Mouse (Mus musculus) T-helper 2 cell (primary cell): ENCODE data around the gene Zfp558.
"Not testable (repeated sequence)": the region's sequence is repeated elsewhere in the genome, so short reads cannot be mapped to it uniquely, and the experiment has no call there.

ENCODE experiments used
- in situ Hi-C: fragments of 300-600 bp; cut with MboI, MseI; formaldehyde crosslinking; loops from one replicate; pipeline ENCODE4 v1.15.1; 2025; ENCODE audit warnings: high pct_unique_total_duplicates

The Zfp558 gene

GRCm38 (mm10) chr9:18478168-18478567, at the start of gene Zfp558, which contains the start of gene Mbd3l1:
Zfp558 (minus strand) TSS chr9:18478268.
Mbd3l1 (plus strand) TSS chr9:18478359.
- in situ Hi-C loops, result no loop called here

GRCm38 (mm10) chr9:18508098-18508497, 30.0 kb upstream of the Zfp558 start:
- in situ Hi-C loops, result no loop called here

- in situ Hi-C loops, result no loop called here
These were observed 4.5 kb downstream of the Zfp558 start for GRCm38 (mm10) chr9:18473324-18474128.

- in situ Hi-C loops, result no loop called here
These were observed 10.1 kb downstream of the Zfp558 start for GRCm38 (mm10) chr9:18468005-18468404.

- in situ Hi-C loops, result no loop called here
These were observed 10.7 kb downstream of the Zfp558 start for GRCm38 (mm10) chr9:18467350-18467749.

- in situ Hi-C loops, result no loop called here
These were observed 21.5 kb downstream of the Zfp558 start for GRCm38 (mm10) chr9:18456520-18456919.

GRCm38 (mm10) chr9:18431687-18432086, 46.4 kb downstream of the Zfp558 start:
- in situ Hi-C loops, result no loop called here

GRCm38 (mm10) chr9:18430354-18430753, 47.7 kb downstream of the Zfp558 start, which contains the start of gene Mbd3l2:
Mbd3l2 (plus strand) TSS chr9:18430654.
- in situ Hi-C loops, result no loop called here

- in situ Hi-C loops, result not testable (repeated sequence)
These were observed 65.7 kb downstream of the Zfp558 start for GRCm38 (mm10) chr9:18412371-18412770.
